ENCODE assay signal across 11 mouse cellular contexts in the genomic region with DNA sequence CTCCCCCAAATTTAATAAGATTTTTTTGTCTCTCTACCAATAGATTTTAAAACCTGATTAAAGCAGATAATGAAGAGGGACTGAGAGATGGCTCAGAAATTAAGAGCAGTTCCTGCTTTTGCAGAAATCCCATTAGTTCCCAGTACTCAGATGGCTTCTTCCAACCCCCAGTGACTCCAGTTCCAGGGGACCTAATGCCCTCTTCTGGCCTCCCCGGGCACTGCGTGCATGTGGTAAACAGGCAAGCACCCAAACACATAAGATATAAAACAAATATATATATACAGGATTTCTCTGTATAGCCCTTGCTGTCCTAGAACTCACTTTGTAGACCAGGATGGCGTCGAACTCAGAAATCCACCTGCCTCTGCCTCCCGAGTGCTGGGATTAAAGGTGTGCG.
DNase-seq lines count a peak whose midpoint lies in the region; ATAC-seq and TF ChIP-seq lines count a peak whose summit lies in the region.
"Had no signal": no experiment of that assay in that cellular context is flagged by ENCODE, and none has a peak within 500 bp of the region (broad histone marks: within the 10 kb centered on the region; RNA-seq: fewer than 3 reads in every experiment).

No protein-coding gene starts in this region.

- H3K9ac ChIP-seq in hindbrain, embryonic 16.5 days (ENCODE audit: low read depth, low read length), result no peak overlapping the region
- H3K9ac ChIP-seq: embryonic facial prominence, embryonic 12.5 days; heart, embryonic 12.5 days had no signal

- no peak overlapping the region for H3K4me2 ChIP-seq in hindbrain, embryonic 16.5 days (ENCODE audit: low read length)
- H3K4me2 ChIP-seq: embryonic facial prominence, embryonic 12.5 days; heart, embryonic 12.5 days had no signal

- WGBS in cerebellum, adult 2 months, result 93% methylated on average over 6 of the region's 6 CpGs
- 81% methylated on average over 6 of the region's 6 CpGs for WGBS in limb, embryonic 10.5 days
- whole genome bisulfite sequencing in hindbrain, embryonic 16.5 days, result 89% methylated on average over 6 of the region's 6 CpGs

- DNase-seq in cerebellum, adult 2 months, result peak in 1 of 2 experiments; percentile 13
- no peak for DNase-seq in cerebellum, adult 11-12 months
- DNase-seq in layer of hippocampus, adult 2 months (ENCODE audit: low spot score in 2 of 2), result no peak
- DNase-seq in layer of hippocampus, postnatal 36 days, result no peak
- peak; percentile 3 for DNase-seq in MEL-GATA-1-ER (ENCODE audit: extremely low read depth, low read depth)
- DNase-seq in limb, embryonic 10.5 days (ENCODE audit: low spot score), result peak; percentile 59
- no peak for DNase-seq in layer of hippocampus, postnatal 14 days (ENCODE audit: low spot score in 2 of 2)

- H3K27ac ChIP-seq in cerebellum, adult 2 months (ENCODE audit: insufficient read depth, low read length), result no peak overlapping the region
- no peak overlapping the region for H3K27ac ChIP-seq in layer of hippocampus, adult 2 months
- no peak overlapping the region for H3K27ac ChIP-seq in limb, embryonic 10.5 days
- no peak overlapping the region for H3K27ac ChIP-seq in hindbrain, embryonic 16.5 days (ENCODE audit: low read depth, low read length)
- H3K27ac ChIP-seq: embryonic facial prominence, embryonic 12.5 days had no signal

- H3K27me3 ChIP-seq in cerebellum, adult 2 months (ENCODE audit: control insufficient read depth, insufficient read depth, low read length), result no peaks in the 10 kb centered on the region
- no peaks in the 10 kb centered on the region for H3K27me3 ChIP-seq in limb, embryonic 10.5 days (ENCODE audit: low read depth, poor library complexity, severe bottlenecking)
- no peaks in the 10 kb centered on the region for H3K27me3 ChIP-seq in hindbrain, embryonic 16.5 days (replicated peaks; ENCODE audit: control insufficient read depth, insufficient read depth, low read length)
- H3K27me3 ChIP-seq: embryonic facial prominence, embryonic 12.5 days had no signal

- no peak for ATAC-seq in hindbrain, embryonic 16.5 days
- ATAC-seq: CD4-positive, CD25-positive, alpha-beta regulatory T cell, adult 4 months had no signal

- peak; percentile 38; the same call in 1 of the 2 replicates for TF ChIP-seq CTCF in cerebellum, adult 2 months (IDR thresholded peaks at IDR 0.05; ENCODE audit: borderline replicate concordance, insufficient read depth, low read depth, low read length)
- TF ChIP-seq CTCF in layer of hippocampus, adult 2 months (conservative IDR thresholded peaks at IDR 0.05), result peak; percentile 56

- H3K4me3 ChIP-seq in cerebellum, adult 2 months (replicated peaks; ENCODE audit: insufficient read depth, low read depth, low read length), result no peak overlapping the region
- no peak overlapping the region for H3K4me3 ChIP-seq in layer of hippocampus, adult 2 months
- no peak overlapping the region for H3K4me3 ChIP-seq in limb, embryonic 10.5 days
- H3K4me3 ChIP-seq in hindbrain, embryonic 16.5 days (ENCODE audit: low read length), result no peak overlapping the region
- H3K4me3 ChIP-seq: embryonic facial prominence, embryonic 12.5 days; heart, embryonic 12.5 days had no signal

- H3K4me1 ChIP-seq in cerebellum, adult 2 months (ENCODE audit: control insufficient read depth, insufficient read depth, low read length), result no peaks in the 10 kb centered on the region
- peaks cover 14% of the 10 kb centered on the region for H3K4me1 ChIP-seq in limb, embryonic 10.5 days
- H3K4me1 ChIP-seq in hindbrain, embryonic 16.5 days (ENCODE audit: control insufficient read depth, insufficient read depth, low read depth, low read length), result no peaks in the 10 kb centered on the region
- H3K4me1 ChIP-seq: embryonic facial prominence, embryonic 12.5 days; heart, embryonic 12.5 days had no signal

- H3K36me3 ChIP-seq in limb, embryonic 10.5 days, result no peaks in the 10 kb centered on the region
- no peaks in the 10 kb centered on the region for H3K36me3 ChIP-seq in hindbrain, embryonic 16.5 days (ENCODE audit: control insufficient read depth, insufficient read depth, low read length)
- H3K36me3 ChIP-seq: embryonic facial prominence, embryonic 12.5 days; heart, embryonic 12.5 days had no signal

- H3K9me3 ChIP-seq in limb, embryonic 10.5 days (replicated peaks), result no peaks in the 10 kb centered on the region
- H3K9me3 ChIP-seq in hindbrain, embryonic 16.5 days (ENCODE audit: control insufficient read depth, low read length), result peaks cover 3% of the 10 kb centered on the region; the same call in 1 of the 2 replicates
- H3K9me3 ChIP-seq: embryonic facial prominence, embryonic 12.5 days had no signal

- no peak for TF ChIP-seq POLR2A in cerebellum, adult 2 months (IDR thresholded peaks at IDR 0.05; ENCODE audit: borderline replicate concordance, insufficient read depth, low read length)

Comparison
In these comparisons a context has a peak if more than half of its experiments do, and no peak if none do; other contexts are left out.
1. DNase-seq: peak in MEL-GATA-1-ER (single experiment) and limb, embryonic 10.5 days (single experiment); none in cerebellum, adult 11-12 months (single experiment), layer of hippocampus, adult 2 months (0 of 2), layer of hippocampus, postnatal 36 days (0 of 2) and layer of hippocampus, postnatal 14 days (0 of 2).